Mouse (Mus musculus): Measurements from ENCODE around the gene Pacrg. TPM values are rescaled to one million over a fixed set of nuclear protein-coding genes. Genes with fewer than 3 reads are reported as not detected.

The Pacrg gene
- polyA plus RNA-seq, 1 experiment from 2014 or later, result 2.1 TPM

DNA sequence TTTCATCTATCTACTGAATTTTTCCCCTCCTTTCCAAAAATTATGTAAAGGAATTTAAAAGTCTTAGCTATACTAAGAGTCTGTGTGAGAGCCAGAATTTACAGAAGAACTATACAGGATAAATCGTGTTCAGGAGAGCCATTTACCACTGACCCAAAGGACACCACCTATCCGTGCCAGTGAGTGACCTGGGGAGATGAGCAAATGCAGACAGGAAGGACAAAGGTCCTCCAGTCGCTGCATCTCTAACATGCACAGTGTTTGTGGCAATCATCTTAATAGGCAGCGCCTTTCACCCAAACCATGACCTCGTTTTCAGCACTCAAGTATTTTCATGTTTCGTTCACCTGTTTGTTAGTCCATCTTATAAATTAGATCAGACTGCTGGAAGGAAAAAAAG, 105.4 kb downstream of the Pacrg start:
- H3K4me2 ChIP-seq, result no peak overlapping the region
- no peak overlapping the region for H3K4me3 ChIP-seq
- no peaks in the 10 kb centered on the region for H3K27me3 ChIP-seq
- no peaks in the 10 kb centered on the region for H3K36me3 ChIP-seq
- no peak overlapping the region for H3K9ac ChIP-seq
- H3K9me3 ChIP-seq, result no peaks in the 10 kb centered on the region
- WGBS, result 69% methylated on average over 6 of the region's 6 CpGs
- peaks cover 6% of the 10 kb centered on the region; the same call in 1 of the 2 replicates for H3K4me1 ChIP-seq
- no peak for ATAC-seq (ENCODE audit: insufficient number of reproducible peaks, insufficient read depth, low FRiP score, low TSS enrichment, low read depth)
- no peak overlapping the region for H3K27ac ChIP-seq

DNA sequence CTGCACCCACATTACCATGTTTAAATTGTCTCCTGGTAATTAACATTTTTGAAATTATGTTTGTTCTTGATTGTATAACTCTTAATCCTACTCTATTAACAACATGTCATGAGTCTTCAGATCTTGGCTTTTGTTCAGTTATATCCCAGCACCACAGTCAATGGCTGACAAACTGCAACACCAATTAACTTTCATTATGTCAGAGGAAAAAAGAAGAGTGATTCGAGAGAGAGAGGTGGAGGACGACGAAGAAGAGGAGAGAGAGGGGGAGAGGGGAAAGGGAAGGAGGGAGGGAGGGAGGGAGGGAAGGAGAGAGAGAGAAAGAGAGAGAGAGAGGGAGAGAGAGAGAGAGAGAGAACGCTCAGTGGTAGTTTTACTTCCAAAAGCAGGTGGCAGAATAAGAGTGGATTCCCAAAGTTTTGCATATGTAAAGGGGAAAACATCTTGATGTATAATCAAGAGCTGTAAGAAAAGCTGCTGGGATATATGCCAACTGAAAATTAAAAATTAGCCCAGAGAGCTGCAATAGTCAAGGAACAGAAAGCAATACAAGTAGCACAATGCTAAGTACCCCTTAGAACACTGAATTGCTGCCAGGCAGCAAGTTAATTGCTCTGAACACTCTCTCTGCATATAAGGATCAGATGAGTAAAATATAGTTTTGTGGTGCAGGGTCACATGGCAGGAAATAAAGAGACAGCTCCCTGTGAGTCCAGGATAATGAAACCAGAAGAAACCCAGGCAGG, 107.6 kb downstream of the Pacrg start:
- Histone ChIP-seq H3K4me1 (peaks cover 6% of the 10 kb centered on the region; the same call in 1 of the 2 replicates), H3K4me3 (no peak overlapping the region), H3K9me3 (no peaks in the 10 kb centered on the region), H3K9ac (no peak overlapping the region), H3K27me3 (no peaks in the 10 kb centered on the region), H3K4me2 (no peak overlapping the region), H3K36me3 (no peaks in the 10 kb centered on the region), H3K27ac (no peak overlapping the region)
- ATAC-seq (ENCODE audit: insufficient number of reproducible peaks, insufficient read depth, low FRiP score, low TSS enrichment, low read depth), result no peak
- WGBS, result 32% methylated on average over 4 of the region's 4 CpGs

DNA sequence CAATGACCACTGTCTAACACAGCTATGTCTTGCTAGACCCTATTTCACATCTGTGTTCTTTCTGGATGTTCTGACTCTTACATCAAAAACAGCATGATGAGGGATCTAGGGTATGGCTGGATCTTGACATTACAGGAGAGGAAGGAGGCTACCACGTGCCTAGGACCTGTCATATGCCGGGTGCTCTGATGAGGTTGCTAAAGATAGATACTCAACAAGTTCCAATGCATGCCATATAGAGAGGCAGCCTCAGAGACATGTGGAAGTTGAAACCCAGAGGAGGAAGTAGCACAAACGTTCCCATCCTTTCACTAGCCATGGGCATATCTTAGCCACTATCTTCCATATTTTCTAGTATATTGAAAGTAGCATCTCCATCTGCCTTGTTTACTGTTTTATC, 115.3 kb downstream of the Pacrg start:
- Histone ChIP-seq H3K4me3 (no peak overlapping the region), H3K4me1 (0 out of 2 replicates have a peak, but pooled peaks cover 3% of the 10 kb centered on the region), H3K27me3 (no peaks in the 10 kb centered on the region; the same call in 1 of the 2 replicates), H3K9me3 (no peaks in the 10 kb centered on the region), H3K27ac (no peak overlapping the region), H3K4me2 (no peak overlapping the region), H3K36me3 (no peaks in the 10 kb centered on the region), H3K9ac (no peak overlapping the region)
- no peak for ATAC-seq (ENCODE audit: insufficient number of reproducible peaks, insufficient read depth, low FRiP score, low TSS enrichment, low read depth)
- 89% methylated on average over 3 of the region's 3 CpGs for WGBS

DNA sequence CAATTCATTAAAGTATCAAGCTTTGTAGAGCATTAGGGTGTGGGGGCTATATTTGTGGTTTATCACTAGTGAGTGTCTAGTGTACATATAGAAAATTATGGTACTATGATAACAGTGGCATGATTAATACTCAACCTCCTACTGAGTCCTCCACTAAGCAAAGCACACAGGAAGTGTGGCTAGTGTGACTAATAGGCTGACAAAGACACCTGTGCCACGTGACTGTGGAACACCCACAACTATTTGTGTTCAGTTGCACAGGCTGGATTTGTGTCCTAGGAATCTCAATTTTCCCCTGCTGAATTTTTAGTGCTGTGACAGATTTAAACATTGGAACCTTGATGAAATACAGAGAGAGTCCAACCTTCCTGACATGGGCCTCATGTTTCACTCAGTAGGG, 118.5 kb downstream of the Pacrg start:
- peaks cover 11% of the 10 kb centered on the region for H3K4me1 ChIP-seq
- no peak for ATAC-seq (ENCODE audit: insufficient number of reproducible peaks, insufficient read depth, low FRiP score, low TSS enrichment, low read depth)

DNA sequence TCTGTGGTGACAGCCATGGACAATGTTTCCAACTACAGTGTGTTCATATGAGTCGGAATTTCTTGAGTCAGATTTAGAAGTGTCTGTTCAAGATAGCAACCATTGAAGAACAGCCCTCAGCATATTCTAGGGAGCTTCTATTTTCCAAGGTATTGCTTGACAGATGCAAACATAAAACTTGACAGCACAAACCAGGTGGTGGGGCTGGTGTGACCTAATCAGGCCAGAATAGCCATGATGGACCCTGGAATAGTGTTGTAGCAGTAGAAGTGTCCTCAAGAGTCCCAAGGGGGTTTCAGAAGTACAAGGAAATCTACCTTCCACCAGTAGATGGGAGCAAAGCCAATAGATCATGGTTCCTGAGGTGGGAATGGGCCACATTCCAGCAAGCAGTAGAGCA, 123.0 kb downstream of the Pacrg start:
- Histone ChIP-seq H3K9me3 (no peaks in the 10 kb centered on the region), H3K4me1 (peaks cover 11% of the 10 kb centered on the region), H3K27me3 (peaks cover 15% of the 10 kb centered on the region), H3K27ac (no peak overlapping the region), H3K36me3 (no peaks in the 10 kb centered on the region), H3K4me2 (no peak overlapping the region), H3K9ac (no peak overlapping the region), H3K4me3 (no peak overlapping the region)
- ATAC-seq (ENCODE audit: insufficient number of reproducible peaks, insufficient read depth, low FRiP score, low TSS enrichment, low read depth), result no peak
- 88% methylated on average over 1 of the region's 1 CpGs for WGBS

More for the DNA sequence above, 118.5 kb downstream of the Pacrg start:
- Histone ChIP-seq H3K4me3 (no peak overlapping the region), H3K27me3 (peaks cover 15% of the 10 kb centered on the region), H3K9me3 (no peaks in the 10 kb centered on the region), H3K36me3 (no peaks in the 10 kb centered on the region), H3K9ac (no peak overlapping the region), H3K27ac (no peak overlapping the region), H3K4me2 (no peak overlapping the region)
- 75% methylated on average over 1 of the region's 1 CpGs for WGBS

DNA sequence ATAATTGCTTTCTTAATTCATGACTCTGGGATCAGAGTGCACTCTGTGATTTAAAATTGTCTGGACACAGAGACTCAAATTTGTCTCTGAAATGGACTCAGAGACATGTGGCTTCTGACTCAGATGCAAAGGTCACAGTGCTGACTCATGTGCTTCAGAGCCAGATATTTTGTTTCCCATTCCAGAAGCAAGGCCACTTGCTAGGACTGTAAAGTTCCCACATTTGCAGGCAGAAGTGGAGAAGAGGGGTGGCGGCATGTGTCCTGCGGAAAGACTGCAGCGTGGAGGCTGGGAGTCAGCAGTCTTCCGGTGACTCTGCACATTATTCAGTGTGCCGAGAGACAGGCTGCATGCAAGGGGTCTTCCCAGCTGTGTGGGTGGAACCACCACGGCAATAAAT, 137.3 kb downstream of the Pacrg start:
- Histone ChIP-seq H3K4me1 (peaks cover 4% of the 10 kb centered on the region; the same call in 1 of the 2 replicates), H3K4me3 (no peak overlapping the region), H3K36me3 (no peaks in the 10 kb centered on the region), H3K4me2 (no peak overlapping the region), H3K9ac (no peak overlapping the region), H3K9me3 (no peaks in the 10 kb centered on the region), H3K27ac (no peak overlapping the region), H3K27me3 (no peaks in the 10 kb centered on the region; the same call in 1 of the 2 replicates)
- 74% methylated on average over 6 of the region's 6 CpGs for WGBS
- ATAC-seq (ENCODE audit: insufficient number of reproducible peaks, insufficient read depth, low FRiP score, low TSS enrichment, low read depth), result no peak

DNA sequence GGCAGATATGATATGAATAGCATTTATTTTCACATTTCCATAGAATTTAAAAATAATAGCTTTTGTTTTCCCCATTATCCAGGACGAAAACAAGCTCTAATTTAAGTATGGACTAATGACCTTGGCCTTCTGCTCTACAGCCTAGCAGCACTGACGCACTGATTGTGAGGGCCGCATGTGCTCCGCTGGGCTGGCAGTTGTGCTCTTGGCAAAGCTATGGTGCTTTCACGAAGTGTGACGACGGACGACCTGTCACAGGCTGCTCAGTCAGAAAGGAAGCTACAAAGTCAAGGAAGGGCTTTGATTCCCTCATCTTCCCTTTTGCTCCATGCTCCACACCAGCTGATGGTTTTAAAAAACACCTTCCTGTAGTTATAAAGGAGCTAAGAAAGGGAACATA, 142.1 kb downstream of the Pacrg start:
- H3K4me2 ChIP-seq, result no peak overlapping the region
- WGBS, result 51% methylated on average over 8 of the region's 8 CpGs

DNA sequence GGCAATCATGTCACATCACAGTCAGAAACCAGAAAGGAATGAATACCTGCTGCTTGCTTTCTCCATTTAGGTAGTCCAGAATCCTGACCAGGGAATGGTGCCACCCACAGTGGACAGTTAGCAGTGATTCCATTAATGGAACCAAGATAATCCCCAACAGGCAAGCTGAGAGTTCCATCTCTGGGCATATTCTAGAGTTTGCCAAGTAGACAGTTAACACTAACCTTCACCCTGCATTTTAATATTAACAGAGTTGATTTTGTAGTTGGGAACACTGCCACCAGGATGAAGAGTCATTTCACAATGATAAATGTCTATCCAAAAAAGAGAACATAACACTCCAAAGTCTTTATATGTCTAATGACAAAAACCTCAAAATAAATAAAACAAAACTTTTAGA, 144.7 kb downstream of the Pacrg start:
- Histone ChIP-seq H3K9me3 (no peaks in the 10 kb centered on the region), H3K4me2 (no peak overlapping the region)
- ATAC-seq (ENCODE audit: insufficient number of reproducible peaks, insufficient read depth, low FRiP score, low TSS enrichment, low read depth), result no peak

More for the DNA sequence above, 142.1 kb downstream of the Pacrg start:
- no peak overlapping the region for H3K27ac ChIP-seq
- no peak overlapping the region for H3K4me3 ChIP-seq
- no peak for ATAC-seq (ENCODE audit: insufficient number of reproducible peaks, insufficient read depth, low FRiP score, low TSS enrichment, low read depth)
- no peak overlapping the region for H3K9ac ChIP-seq
- H3K36me3 ChIP-seq, result no peaks in the 10 kb centered on the region
- no peaks in the 10 kb centered on the region for H3K27me3 ChIP-seq
- no peaks in the 10 kb centered on the region for H3K9me3 ChIP-seq
- peaks cover 7% of the 10 kb centered on the region; the same call in 1 of the 2 replicates for H3K4me1 ChIP-seq

DNA sequence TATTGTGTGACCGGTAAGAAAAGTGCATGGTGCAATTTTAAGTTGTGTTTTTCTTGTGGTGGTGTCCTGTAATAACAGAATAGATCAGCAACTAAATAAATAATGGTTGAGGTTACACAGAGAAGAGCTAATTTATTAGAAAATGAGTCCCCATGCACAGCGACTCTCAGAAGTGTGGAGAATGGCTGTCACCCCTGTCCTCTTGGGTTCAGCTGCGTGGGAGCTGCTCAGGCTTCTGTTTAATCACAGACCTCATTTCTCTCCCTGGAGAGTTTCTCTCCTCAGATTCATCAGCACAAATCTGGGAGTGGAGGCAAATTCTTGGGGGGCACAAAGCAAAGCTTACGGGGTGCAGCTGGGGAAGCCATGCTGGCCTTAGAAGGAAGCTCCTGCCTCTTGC, 163.0 kb downstream of the Pacrg start:
- no peak overlapping the region for H3K4me3 ChIP-seq
- H3K27me3 ChIP-seq, result no peaks in the 10 kb centered on the region
- WGBS, result 73% methylated on average over 4 of the region's 4 CpGs
- no peaks in the 10 kb centered on the region for H3K36me3 ChIP-seq
- no peak overlapping the region for H3K27ac ChIP-seq
- H3K9ac ChIP-seq, result no peak overlapping the region
- no peak for ATAC-seq (ENCODE audit: insufficient number of reproducible peaks, insufficient read depth, low FRiP score, low TSS enrichment, low read depth)
- H3K4me2 ChIP-seq, result no peak overlapping the region
- H3K9me3 ChIP-seq, result no peaks in the 10 kb centered on the region
- H3K4me1 ChIP-seq, result no peaks in the 10 kb centered on the region

More for the DNA sequence above, 144.7 kb downstream of the Pacrg start:
- no peaks in the 10 kb centered on the region for H3K27me3 ChIP-seq
- H3K4me3 ChIP-seq, result no peak overlapping the region
- H3K4me1 ChIP-seq, result peaks cover 7% of the 10 kb centered on the region; the same call in 1 of the 2 replicates
- H3K9ac ChIP-seq, result no peak overlapping the region
- no peaks in the 10 kb centered on the region for H3K36me3 ChIP-seq
- no peak overlapping the region for H3K27ac ChIP-seq

DNA sequence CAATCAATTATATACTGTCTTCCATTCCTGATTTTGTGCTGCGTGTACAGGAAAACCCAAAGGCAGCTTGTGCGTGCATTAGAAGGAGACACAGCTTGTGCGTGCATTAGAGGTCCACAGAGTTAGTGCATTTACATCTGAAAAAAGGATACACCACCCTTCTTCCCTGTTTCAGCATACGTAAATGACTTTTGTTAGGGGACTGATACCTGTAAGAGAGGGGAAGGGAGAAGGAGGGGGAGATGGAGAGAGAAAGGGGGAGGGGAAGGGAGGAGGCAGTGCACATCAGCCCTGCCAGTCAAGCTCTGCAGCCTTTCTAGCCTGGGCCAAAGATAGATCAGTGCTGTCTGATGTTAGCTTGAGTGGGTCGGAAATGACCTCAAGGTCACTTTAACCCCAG, 164.6 kb downstream of the Pacrg start:
- no peaks in the 10 kb centered on the region for H3K27me3 ChIP-seq
- no peak overlapping the region for H3K4me3 ChIP-seq
- no peaks in the 10 kb centered on the region for H3K9me3 ChIP-seq
- no peak overlapping the region for H3K4me2 ChIP-seq
- no peak overlapping the region for H3K9ac ChIP-seq
- no peak for ATAC-seq (ENCODE audit: insufficient number of reproducible peaks, insufficient read depth, low FRiP score, low TSS enrichment, low read depth)
- H3K4me1 ChIP-seq, result no peaks in the 10 kb centered on the region
- no peak overlapping the region for H3K27ac ChIP-seq
- H3K36me3 ChIP-seq, result no peaks in the 10 kb centered on the region
- 63% methylated on average over 5 of the region's 5 CpGs for WGBS

DNA sequence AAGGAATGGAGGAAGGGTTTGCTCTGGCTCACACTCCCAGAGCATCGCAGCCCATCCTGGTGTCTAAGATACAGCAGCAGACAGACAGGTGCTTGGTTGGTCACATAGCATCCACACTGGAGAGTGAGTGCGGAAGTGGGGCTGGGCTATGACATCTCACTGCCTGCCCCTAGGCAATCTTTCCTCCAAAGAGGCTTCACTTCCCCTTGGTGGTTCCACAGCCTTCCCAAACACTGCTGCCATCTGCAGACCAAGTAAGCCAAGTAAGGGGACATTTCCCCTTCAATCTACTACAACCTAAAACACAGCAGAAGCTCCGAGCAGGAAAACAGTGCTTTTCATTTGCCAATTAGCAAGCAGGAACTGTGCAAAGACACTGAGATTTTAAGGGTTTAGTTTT, 165.1 kb downstream of the Pacrg start:
- H3K4me2 ChIP-seq, result no peak overlapping the region
- no peak overlapping the region for H3K27ac ChIP-seq
- H3K4me1 ChIP-seq, result no peaks in the 10 kb centered on the region
- ATAC-seq (ENCODE audit: insufficient number of reproducible peaks, insufficient read depth, low FRiP score, low TSS enrichment, low read depth), result no peak
- WGBS, result 52% methylated on average over 3 of the region's 3 CpGs
- no peaks in the 10 kb centered on the region for H3K27me3 ChIP-seq
- H3K36me3 ChIP-seq, result no peaks in the 10 kb centered on the region
- H3K4me3 ChIP-seq, result no peak overlapping the region
- no peaks in the 10 kb centered on the region for H3K9me3 ChIP-seq
- no peak overlapping the region for H3K9ac ChIP-seq

DNA sequence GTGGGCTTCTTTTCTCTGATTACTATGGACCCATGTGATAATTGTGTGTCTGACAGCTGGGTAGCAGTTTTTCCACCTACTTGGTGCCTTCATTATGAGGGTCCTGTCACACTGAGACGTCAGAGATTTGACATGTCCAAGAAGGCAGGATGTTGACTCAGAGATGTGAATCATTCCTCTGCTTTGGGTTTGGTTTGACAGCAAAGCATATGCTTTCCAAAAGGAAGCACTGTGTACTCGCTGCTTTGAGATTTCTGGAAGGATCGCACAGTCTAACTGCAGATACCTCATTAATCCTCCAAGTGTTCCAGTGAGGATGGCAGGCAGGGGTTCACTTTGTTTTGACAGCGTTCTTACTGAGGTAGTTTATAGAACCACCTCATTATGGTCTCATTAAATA, 178.8 kb downstream of the Pacrg start:
- H3K4me2 ChIP-seq, result no peak overlapping the region
- no peaks in the 10 kb centered on the region for H3K36me3 ChIP-seq
- H3K9me3 ChIP-seq, result peaks cover 3% of the 10 kb centered on the region; the same call in 1 of the 2 replicates
- ATAC-seq (ENCODE audit: insufficient number of reproducible peaks, insufficient read depth, low FRiP score, low TSS enrichment, low read depth), result no peak
- no peak overlapping the region for H3K4me3 ChIP-seq
- H3K4me1 ChIP-seq, result no peaks in the 10 kb centered on the region
- 84% methylated on average over 4 of the region's 4 CpGs for WGBS
- H3K9ac ChIP-seq, result no peak overlapping the region
- no peaks in the 10 kb centered on the region for H3K27me3 ChIP-seq
- H3K27ac ChIP-seq, result no peak overlapping the region

All from embryonic facial prominence, embryonic 13.5 days (tissue).